Mouse (Mus musculus) MEL (cell line): Measurements from ENCODE around the gene Acacb. TPM values are rescaled to one million over a fixed set of nuclear protein-coding genes. Genes with fewer than 3 reads are reported as not detected.

Experiments
- DNase-seq: peaks from one replicate; pipeline ENCODE4 v3.0.0; 2011; ENCODE audit warnings: low read depth, low spot score
- H3K27ac ChIP-seq: 2 replicates; pipeline ENCODE4 v1.5.1; 2012; ENCODE audit warnings: low read depth, mild to moderate bottlenecking, control low read depth, low read length, moderate library complexity; ENCODE audit not compliant: control insufficient read depth
- H3K27me3 ChIP-seq, 2 experiments: fragments of 150-350 bp in 1 of 2; sonication (generic) in 1 of 2; 2 replicates each; pipeline ENCODE4 v1.6.1; 2012; ENCODE audit warnings: low read length in 2 of 2, mild to moderate bottlenecking in 2 of 2, improper control_type of control experiment in 1 of 2, moderate library complexity in 1 of 2; ENCODE audit not compliant: insufficient read depth in 2 of 2, control insufficient read depth in 1 of 2
- H3K36me3 ChIP-seq, 2 experiments: 2 replicates each; pipeline ENCODE4 v1.6.1; 2012 to 2014; ENCODE audit warnings: low read length in 2 of 2, improper control_type of control experiment in 1 of 2, inconsistent platforms in 1 of 2, mild to moderate bottlenecking in 1 of 2; ENCODE audit not compliant: insufficient read depth in 2 of 2, control insufficient read depth in 1 of 2
- H3K4me1 ChIP-seq, 2 experiments: fragments of 150-350 bp in 1 of 2; sonication (generic) in 1 of 2; 2 replicates each; pipeline ENCODE4 v1.6.1; 2012; ENCODE audit warnings: low read length in 2 of 2, improper control_type of control experiment in 1 of 2, mild to moderate bottlenecking in 1 of 2; ENCODE audit not compliant: insufficient read depth in 2 of 2, control insufficient read depth in 1 of 2
- H3K4me3 ChIP-seq, 2 experiments: fragments of 150-350 bp in 1 of 2; sonication (generic) in 1 of 2; 2 replicates each; pipeline ENCODE4 v1.5.1; 2012; ENCODE audit warnings: low read depth in 2 of 2, low read length in 2 of 2, mild to moderate bottlenecking in 2 of 2, moderate library complexity in 2 of 2, control low read depth in 1 of 2, improper control_type of control experiment in 1 of 2; ENCODE audit not compliant: control insufficient read depth in 1 of 2, insufficient read depth in 1 of 2
- H3K79me2 ChIP-seq: 2 replicates; pipeline ENCODE4 v1.6.1; 2012; ENCODE audit warnings: mild to moderate bottlenecking, low read length, moderate library complexity; ENCODE audit not compliant: control insufficient read depth, poor library complexity, insufficient read depth
- H3K9ac ChIP-seq: 2 replicates; pipeline ENCODE4 v1.6.1; 2012; ENCODE audit warnings: low read depth, mild to moderate bottlenecking, control low read depth, low read length, moderate library complexity; ENCODE audit not compliant: control insufficient read depth, poor library complexity, severe bottlenecking
- H3K9me3 ChIP-seq: fragments of 150-350 bp; sonication (generic); replicated peaks from 2 replicates; pipeline ENCODE4 v1.6.1; 2012; ENCODE audit warnings: mild to moderate bottlenecking, low read length, improper control_type of control experiment, moderate library complexity; ENCODE audit not compliant: insufficient read depth
- CHD1 ChIP-seq: IDR thresholded peaks from 2 replicates; pipeline ENCODE4 v1.6.1; 2012; ENCODE audit warnings: low read depth, mild to moderate bottlenecking, inconsistent platforms, low read length, improper control_type of control experiment
- CHD2 ChIP-seq: IDR thresholded peaks from 2 replicates; pipeline ENCODE4 v1.6.1; 2011; ENCODE audit warnings: low read length, improper control_type of control experiment
- CTCF ChIP-seq, 3 experiments: IDR thresholded peaks in 2 of 3; conservative IDR thresholded peaks in 1 of 3; 2 replicates each; pipeline ENCODE4 v1.5.1; 2011 to 2012; ENCODE audit warnings: low read length in 3 of 3, low read depth in 2 of 3, mild to moderate bottlenecking in 2 of 3, improper control_type of control experiment in 1 of 3, inconsistent platforms in 1 of 3, mixed read lengths in 1 of 3, moderate library complexity in 1 of 3; ENCODE audit not compliant: control insufficient read depth in 1 of 3, insufficient read depth in 1 of 3, poor library complexity in 1 of 3, severe bottlenecking in 1 of 3
- ELF1 ChIP-seq: IDR thresholded peaks from 2 replicates; pipeline ENCODE4 v1.6.1; 2014; ENCODE audit warnings: low read depth, mild to moderate bottlenecking, inconsistent platforms, low read length, improper control_type of control experiment, moderate library complexity
- GABPA ChIP-seq: IDR thresholded peaks from 2 replicates; pipeline ENCODE4 v1.6.1; 2012; ENCODE audit warnings: low read depth, mild to moderate bottlenecking, inconsistent platforms, low read length, improper control_type of control experiment, moderate library complexity
- HCFC1 ChIP-seq: IDR thresholded peaks from 2 replicates; pipeline ENCODE4 v1.6.1; 2012; ENCODE audit warnings: low read depth, mild to moderate bottlenecking, inconsistent platforms, low read length, improper control_type of control experiment, moderate library complexity
- MAZ ChIP-seq: IDR thresholded peaks from 2 replicates; pipeline ENCODE4 v1.6.1; 2012; ENCODE audit warnings: low read depth, mild to moderate bottlenecking, inconsistent platforms, low read length, improper control_type of control experiment
- MEF2A ChIP-seq: IDR thresholded peaks from 2 replicates; pipeline ENCODE4 v1.6.1; 2014; ENCODE audit warnings: low read depth, mild to moderate bottlenecking, inconsistent platforms, low read length, improper control_type of control experiment; ENCODE audit not compliant: poor library complexity, insufficient replicate concordance, severe bottlenecking; ENCODE audit errors: extremely low read depth
- MYC ChIP-seq: IDR thresholded peaks from 2 replicates; pipeline ENCODE4 v1.6.1; 2011; ENCODE audit warnings: low read depth, mild to moderate bottlenecking, low read length, improper control_type of control experiment, moderate library complexity
- NELFE ChIP-seq: IDR thresholded peaks from 2 replicates; pipeline ENCODE4 v1.6.1; 2011; ENCODE audit warnings: low read depth, low read length, improper control_type of control experiment
- NRF1 ChIP-seq: IDR thresholded peaks from 2 replicates; pipeline ENCODE4 v1.6.1; 2014; ENCODE audit warnings: low read depth, mild to moderate bottlenecking, inconsistent platforms, low read length, improper control_type of control experiment, moderate library complexity; ENCODE audit not compliant: poor library complexity, insufficient read depth, severe bottlenecking
- POLR2A ChIP-seq, 2 experiments: IDR thresholded peaks; 2 replicates each; pipeline ENCODE4 v1.6.1; 2011 to 2012; ENCODE audit warnings: low read length in 2 of 2, mild to moderate bottlenecking in 2 of 2, control low read depth in 1 of 2, improper control_type of control experiment in 1 of 2, low read depth in 1 of 2, moderate library complexity in 1 of 2; ENCODE audit not compliant: control insufficient read depth in 1 of 2, insufficient read depth in 1 of 2, poor library complexity in 1 of 2
- RAD21 ChIP-seq: IDR thresholded peaks from 2 replicates; pipeline ENCODE4 v1.6.1; 2011; ENCODE audit warnings: mild to moderate bottlenecking, low read depth, low read length, improper control_type of control experiment
- RCOR1 ChIP-seq: IDR thresholded peaks from 2 replicates; pipeline ENCODE4 v1.6.1; 2012; ENCODE audit warnings: low read depth, mild to moderate bottlenecking, inconsistent platforms, low read length, improper control_type of control experiment
- SMC3 ChIP-seq: IDR thresholded peaks from 2 replicates; pipeline ENCODE4 v1.6.1; 2011; ENCODE audit warnings: low read depth, low read length, improper control_type of control experiment
- TAL1 ChIP-seq: IDR thresholded peaks from 2 replicates; pipeline ENCODE4 v1.6.1; 2012; ENCODE audit warnings: mild to moderate bottlenecking, inconsistent platforms, low read length, moderate library complexity, mixed read lengths
- TCF12 ChIP-seq: IDR thresholded peaks from 2 replicates; pipeline ENCODE4 v1.6.1; 2014; ENCODE audit warnings: low read depth, mild to moderate bottlenecking, inconsistent platforms, low read length, improper control_type of control experiment, moderate library complexity
- UBTF ChIP-seq: IDR thresholded peaks from 2 replicates; pipeline ENCODE4 v1.6.1; 2012; ENCODE audit warnings: low read depth, mild to moderate bottlenecking, inconsistent platforms, low read length, improper control_type of control experiment, moderate library complexity, borderline replicate concordance; ENCODE audit not compliant: insufficient read depth
- ZKSCAN1 ChIP-seq: IDR thresholded peaks from 2 replicates; pipeline ENCODE4 v1.6.1; 2012; ENCODE audit warnings: low read depth, mild to moderate bottlenecking, inconsistent platforms, low read length, improper control_type of control experiment, moderate library complexity
- polyA plus RNA-seq, 2 experiments: library from polyadenylated mRNA; stranded (reverse) in 1 of 2; unstranded in 1 of 2; fragments of >175 nt in 1 of 2; fragments of >200 nt in 1 of 2; gene quantifications; 2 replicates each; pipeline versions ENCODE4 v1.2.1 to v1.2.4; 2012; ENCODE audit warnings: low replicate concordance in 2 of 2, low read depth in 1 of 2; ENCODE audit not compliant: insufficient read length in 2 of 2, insufficient read depth in 1 of 2, missing spikeins in 1 of 2
- total RNA-seq: library from RNA; depleted of rRNA; stranded (reverse); fragments of 300-350 nt; gene quantifications from 2 replicates; pipeline ENCODE4 v1.2.3, GENCODE M21; 2012

The Acacb gene
- total and polyA plus RNA-seq, 3 experiments, result 2.0 to 5.3 TPM; not detected in 1

GRCm38 (mm10) chr5:114162106-114162815 lies 15.9 kb downstream of the Acacb start:
- peak overlapping the region; percentile 49 to 52 for H3K4me3 ChIP-seq
- TF ChIP-seq RCOR1 (no peak), RAD21 (no peak), NRF1 (no peak), ZKSCAN1 (no peak), CTCF (IDR thresholded peaks at IDR 0.05 in 2 of 3, conservative IDR thresholded peaks at IDR 0.05 in 1 of 3; ENCODE audit: control insufficient read depth in 1 of 3, insufficient read depth in 1 of 3, low read depth in 2 of 3, low read length in 3 of 3, poor library complexity in 1 of 3, severe bottlenecking in 1 of 3) (peak in 2 of 3 experiments; percentile 20 to 39; a peak in 2 of 6 replicates), MYC (no peak), CHD2 (no peak), MEF2A (no peak), UBTF (no peak), ELF1 (no peak), HCFC1 (no peak), TCF12 (no peak), POLR2A (IDR thresholded peaks at IDR 0.05; ENCODE audit: control insufficient read depth in 1 of 2, insufficient read depth in 1 of 2, low read depth in 1 of 2, low read length in 2 of 2, poor library complexity in 1 of 2) (peak in 1 of 2 experiments; percentile 55; a peak in 2 of 4 replicates), TAL1 (no peak), GABPA (no peak), NELFE (no peak), SMC3 (0 out of 2 replicates have a peak, but pooled peaks have one; percentile 7), MAZ (no peak), CHD1 (no peak)
- DNase-seq, result peak; percentile 83
- H3K36me3 ChIP-seq, result peaks cover 0 to 5% of the 10 kb centered on the region in 2 experiments; a peak in 2 of 4 replicates
- no peaks in the 10 kb centered on the region for H3K79me2 ChIP-seq
- peak overlapping the region; percentile 5; the same call in 1 of the 2 replicates for H3K27ac ChIP-seq
- H3K27me3 ChIP-seq, result no peaks in the 10 kb centered on the region
- H3K9me3 ChIP-seq, result no peaks in the 10 kb centered on the region
- H3K9ac ChIP-seq, result peak overlapping the region; percentile 37
- H3K4me1 ChIP-seq, result peaks cover 2 to 9% of the 10 kb centered on the region in 2 experiments
